Mouse (Mus musculus): ENCODE measurements around the gene Lat. TPM values are rescaled to one million over a fixed set of nuclear protein-coding genes. Genes with fewer than 3 reads are reported as not detected.

The Lat gene
- polyA plus RNA-seq, 1 experiment = 1.7 TPM

- Histone ChIP-seq H3K4me1 (ENCODE audit: control insufficient read depth, insufficient read depth, insufficient read length, low read length) (no peaks in the 10 kb centered on the region), H3K4me3 (ENCODE audit: insufficient read depth, low read depth, low read length) (no peak overlapping the region), H3K27ac (replicated peaks; ENCODE audit: low read depth, low read length) (no peak overlapping the region)
Measured at GRCm38 (mm10) chr7:126354738-126355614, 14.4 kb downstream of the Lat start.

- no peak overlapping the region for H3K4me3 ChIP-seq (ENCODE audit: insufficient read depth, low read depth, low read length)
- no peaks in the 10 kb centered on the region for H3K4me1 ChIP-seq (ENCODE audit: control insufficient read depth, insufficient read depth, insufficient read length, low read length)
- no peak overlapping the region for H3K27ac ChIP-seq (replicated peaks; ENCODE audit: low read depth, low read length)
Measured at GRCm38 (mm10) chr7:126353994-126354365, 15.4 kb downstream of the Lat start.

GRCm38 (mm10) chr7:126353251-126353993, 15.9 kb downstream of the Lat start:
- Histone ChIP-seq H3K4me1 (ENCODE audit: control insufficient read depth, insufficient read depth, insufficient read length, low read length) (no peaks in the 10 kb centered on the region), H3K27ac (replicated peaks; ENCODE audit: low read depth, low read length) (no peak overlapping the region), H3K4me3 (ENCODE audit: insufficient read depth, low read depth, low read length) (no peak overlapping the region)

GRCm38 (mm10) chr7:126351419-126351951, 17.9 kb downstream of the Lat start:
- H3K27ac ChIP-seq (replicated peaks; ENCODE audit: low read depth, low read length) = no peak overlapping the region
- H3K4me3 ChIP-seq (ENCODE audit: insufficient read depth, low read depth, low read length) = no peak overlapping the region
- no peaks in the 10 kb centered on the region for H3K4me1 ChIP-seq (ENCODE audit: control insufficient read depth, insufficient read depth, insufficient read length, low read length)

GRCm38 (mm10) chr7:126350748-126351418, 18.5 kb downstream of the Lat start:
- no peak overlapping the region for H3K27ac ChIP-seq (replicated peaks; ENCODE audit: low read depth, low read length)
- H3K4me1 ChIP-seq (ENCODE audit: control insufficient read depth, insufficient read depth, insufficient read length, low read length) = no peaks in the 10 kb centered on the region
- no peak overlapping the region for H3K4me3 ChIP-seq (ENCODE audit: insufficient read depth, low read depth, low read length)

- H3K4me1 ChIP-seq (ENCODE audit: control insufficient read depth, insufficient read depth, insufficient read length, low read length) = no peaks in the 10 kb centered on the region
- H3K4me3 ChIP-seq (ENCODE audit: insufficient read depth, low read depth, low read length) = no peak overlapping the region
- H3K27ac ChIP-seq (replicated peaks; ENCODE audit: low read depth, low read length) = no peak overlapping the region
Measured at GRCm38 (mm10) chr7:126348293-126348692, 21.1 kb downstream of the Lat start.

GRCm38 (mm10) chr7:126347098-126347497, 22.3 kb downstream of the Lat start:
- no peak overlapping the region for H3K4me3 ChIP-seq (ENCODE audit: insufficient read depth, low read depth, low read length)
- H3K4me1 ChIP-seq (ENCODE audit: control insufficient read depth, insufficient read depth, insufficient read length, low read length) = no peaks in the 10 kb centered on the region
- H3K27ac ChIP-seq (replicated peaks; ENCODE audit: low read depth, low read length) = no peak overlapping the region

- Histone ChIP-seq H3K4me1 (ENCODE audit: control insufficient read depth, insufficient read depth, insufficient read length, low read length) (no peaks in the 10 kb centered on the region), H3K4me3 (ENCODE audit: insufficient read depth, low read depth, low read length) (no peak overlapping the region), H3K27ac (replicated peaks; ENCODE audit: low read depth, low read length) (no peak overlapping the region)
Measured at GRCm38 (mm10) chr7:126345969-126346368, 23.4 kb downstream of the Lat start.

- H3K4me3 ChIP-seq (ENCODE audit: insufficient read depth, low read depth, low read length) = no peak overlapping the region
- H3K4me1 ChIP-seq (ENCODE audit: control insufficient read depth, insufficient read depth, insufficient read length, low read length) = no peaks in the 10 kb centered on the region
- H3K27ac ChIP-seq (replicated peaks; ENCODE audit: low read depth, low read length) = no peak overlapping the region
Measured at GRCm38 (mm10) chr7:126345557-126345956, 23.8 kb downstream of the Lat start.

GRCm38 (mm10) chr7:126340896-126341295, 28.5 kb downstream of the Lat start:
- no peak overlapping the region for H3K4me3 ChIP-seq (ENCODE audit: insufficient read depth, low read depth, low read length)
- H3K27ac ChIP-seq (replicated peaks; ENCODE audit: low read depth, low read length) = no peak overlapping the region
- H3K4me1 ChIP-seq (ENCODE audit: control insufficient read depth, insufficient read depth, insufficient read length, low read length) = no peaks in the 10 kb centered on the region

GRCm38 (mm10) chr7:126340206-126340618, 29.2 kb downstream of the Lat start:
- H3K4me1 ChIP-seq (ENCODE audit: control insufficient read depth, insufficient read depth, insufficient read length, low read length) = no peaks in the 10 kb centered on the region
- no peak overlapping the region for H3K4me3 ChIP-seq (ENCODE audit: insufficient read depth, low read depth, low read length)
- H3K27ac ChIP-seq (replicated peaks; ENCODE audit: low read depth, low read length) = no peak overlapping the region

GRCm38 (mm10) chr7:126339521-126339971, 29.8 kb downstream of the Lat start:
- no peak overlapping the region for H3K4me3 ChIP-seq (ENCODE audit: insufficient read depth, low read depth, low read length)
- no peak overlapping the region for H3K27ac ChIP-seq (replicated peaks; ENCODE audit: low read depth, low read length)
- H3K4me1 ChIP-seq (ENCODE audit: control insufficient read depth, insufficient read depth, insufficient read length, low read length) = no peaks in the 10 kb centered on the region

GRCm38 (mm10) chr7:126338906-126339305, 30.5 kb downstream of the Lat start:
- H3K27ac ChIP-seq (replicated peaks; ENCODE audit: low read depth, low read length) = no peak overlapping the region
- H3K4me3 ChIP-seq (ENCODE audit: insufficient read depth, low read depth, low read length) = no peak overlapping the region
- H3K4me1 ChIP-seq (ENCODE audit: control insufficient read depth, insufficient read depth, insufficient read length, low read length) = no peaks in the 10 kb centered on the region

GRCm38 (mm10) chr7:126335556-126335955, 33.8 kb downstream of the Lat start:
- Histone ChIP-seq H3K4me1 (ENCODE audit: control insufficient read depth, insufficient read depth, insufficient read length, low read length) (no peaks in the 10 kb centered on the region), H3K4me3 (ENCODE audit: insufficient read depth, low read depth, low read length) (no peak overlapping the region), H3K27ac (replicated peaks; ENCODE audit: low read depth, low read length) (no peak overlapping the region)

GRCm38 (mm10) chr7:126332691-126333090, 36.7 kb downstream of the Lat start:
- H3K4me1 ChIP-seq (ENCODE audit: control insufficient read depth, insufficient read depth, insufficient read length, low read length) = no peaks in the 10 kb centered on the region
- H3K27ac ChIP-seq (replicated peaks; ENCODE audit: low read depth, low read length) = no peak overlapping the region
- H3K4me3 ChIP-seq (ENCODE audit: insufficient read depth, low read depth, low read length) = no peak overlapping the region
